9 mouse cellular contexts compared by ENCODE assay signal in genomic region chr4:43267323-43267658, GRCm38 (mm10). TPM values are rescaled to one million over a fixed set of nuclear protein-coding genes. Genes with fewer than 3 reads are reported as not detected.
DNase-seq lines count a peak whose midpoint lies in the region; ATAC-seq lines count a peak whose summit lies in the region.
"Had no signal": no experiment of that assay in that cellular context is flagged by ENCODE, and none has a peak within 500 bp of the region (broad histone marks: within the 10 kb centered on the region; RNA-seq: fewer than 3 reads in every experiment).

No protein-coding gene starts in this region.

- ATAC-seq in heart, embryonic 15.5 days (replicated peaks; ENCODE audit: insufficient number of reproducible peaks, insufficient read depth, low FRiP score, low read depth), result no peak
- ATAC-seq in common myeloid progenitor, adult 5-6 weeks (replicated peaks; ENCODE audit: low read depth, poor library complexity, severe bottlenecking), result 0 out of 2 replicates have a peak, but pooled peaks have one; percentile 6
- ATAC-seq in hindbrain, embryonic 13.5 days (ENCODE audit: low FRiP score), result peak; percentile 59; the same call in 1 of the 2 replicates
- no peak for ATAC-seq in midbrain, embryonic 11.5 days (ENCODE audit: low FRiP score)

- H3K9ac ChIP-seq in heart, embryonic 15.5 days, result no peak overlapping the region
- H3K9ac ChIP-seq in hindbrain, embryonic 13.5 days, result no peak overlapping the region
- H3K9ac ChIP-seq in midbrain, embryonic 11.5 days (ENCODE audit: low read length), result peak overlapping the region; percentile 38; the same call in 1 of the 2 replicates

- H3K4me2 ChIP-seq in heart, embryonic 15.5 days, result peak overlapping the region; percentile 86
- H3K4me2 ChIP-seq in hindbrain, embryonic 13.5 days, result peak overlapping the region; percentile 64
- H3K4me2 ChIP-seq in midbrain, embryonic 11.5 days, result peak overlapping the region; percentile 49

- H3K27ac ChIP-seq in heart, embryonic 15.5 days, result no peak overlapping the region
- H3K27ac ChIP-seq in hindbrain, embryonic 13.5 days, result no peak overlapping the region
- 0 out of 2 replicates have a peak overlapping the region, but pooled peaks have one; percentile 14 for H3K27ac ChIP-seq in midbrain, embryonic 11.5 days (ENCODE audit: low read depth, low read length)

- H3K36me3 ChIP-seq in heart, embryonic 15.5 days, result no peaks in the 10 kb centered on the region
- H3K36me3 ChIP-seq in hindbrain, embryonic 13.5 days, result peaks cover 21% of the 10 kb centered on the region
- no peaks in the 10 kb centered on the region for H3K36me3 ChIP-seq in midbrain, embryonic 11.5 days (ENCODE audit: control insufficient read depth, insufficient read depth, low read length)

- H3K27me3 ChIP-seq in heart, embryonic 15.5 days, result no peaks in the 10 kb centered on the region
- no peaks in the 10 kb centered on the region for H3K27me3 ChIP-seq in hindbrain, embryonic 13.5 days
- H3K27me3 ChIP-seq in midbrain, embryonic 11.5 days (ENCODE audit: control insufficient read depth, insufficient read depth, low read length), result no peaks in the 10 kb centered on the region

- no peak for DNase-seq in heart, adult 11 months
- DNase-seq in midbrain, embryonic 11.5 days (ENCODE audit: low spot score, missing footprints), result no peak
- DNase-seq in frontal cortex, postnatal 36 days (ENCODE audit: low spot score in 2 of 2), result no peak
- no peak for DNase-seq in cerebellum, postnatal 14 days
- DNase-seq in urinary bladder, postnatal 10 days (ENCODE audit: low spot score), result no peak

- WGBS in heart, embryonic 15.5 days, result 18% methylated on average over 2 of the region's 2 CpGs
- 9% methylated on average over 2 of the region's 2 CpGs for WGBS in hindbrain, embryonic 13.5 days
- WGBS in midbrain, embryonic 11.5 days, result 27% methylated on average over 2 of the region's 2 CpGs

- no peaks in the 10 kb centered on the region for H3K9me3 ChIP-seq in heart, embryonic 15.5 days (replicated peaks)
- H3K9me3 ChIP-seq in hindbrain, embryonic 13.5 days, result no peaks in the 10 kb centered on the region
- no peaks in the 10 kb centered on the region for H3K9me3 ChIP-seq in midbrain, embryonic 11.5 days (ENCODE audit: control insufficient read depth, low read length)

- H3K4me1 ChIP-seq in heart, embryonic 15.5 days (replicated peaks), result peaks cover 7% of the 10 kb centered on the region
- peaks cover 8% of the 10 kb centered on the region; the same call in 1 of the 2 replicates for H3K4me1 ChIP-seq in hindbrain, embryonic 13.5 days (replicated peaks)
- H3K4me1 ChIP-seq in midbrain, embryonic 11.5 days (ENCODE audit: control insufficient read depth, insufficient read depth, low read length), result peaks cover 8% of the 10 kb centered on the region

- H3K4me3 ChIP-seq in heart, embryonic 15.5 days, result peak overlapping the region; percentile 49; the same call in 1 of the 2 replicates
- peak overlapping the region; percentile 39 for H3K4me3 ChIP-seq in hindbrain, embryonic 13.5 days
- H3K4me3 ChIP-seq in midbrain, embryonic 11.5 days (ENCODE audit: low read depth, low read length), result peak overlapping the region; percentile 22

RNA-seq across cellular contexts. Expression of gene Atp8b5, which starts 0.3 kb away (rescaled TPM):
- 0.19 and 0.25 TPM in 2 replicates for polyA plus RNA-seq in heart, embryonic 15.5 days (2015; fragmentation: Nextera tagmentation; extraction: Ambion mirVana)
- total RNA-seq in common myeloid progenitor, adult 5-6 weeks (2017), result 0.82 and 1.2 TPM in 2 replicates
- polyA plus RNA-seq in hindbrain, embryonic 13.5 days (2015; fragmentation: Nextera tagmentation; extraction: Ambion mirVana), result 0.34 and 0.40 TPM in 2 replicates
- 0.30 and 0.70 TPM in 2 replicates for polyA plus RNA-seq in midbrain, embryonic 11.5 days (2014; fragmentation: Nextera tagmentation; extraction: Ambion mirVana)
- total RNA-seq: gastrocnemius, adult 18-20 months had no signal

Comparison
In these comparisons a context has a peak if more than half of its experiments do, and no peak if none do; other contexts are left out.
1. ATAC-seq: peak in common myeloid progenitor, adult 5-6 weeks (single experiment) and hindbrain, embryonic 13.5 days (single experiment); none in heart, embryonic 15.5 days (single experiment) and midbrain, embryonic 11.5 days (single experiment).
2. Peak in every context shown above with its lines, with median percentiles within 50 percentile points of each other: H3K4me2 ChIP-seq and H3K4me3 ChIP-seq.